Mouse (Mus musculus) forebrain, postnatal 0 days (tissue): ENCODE measurements at regions not wholly inside any gene's neighbourhood (a gene's known extent, or its start where the extent isn't known, plus 50 kb on each side); places are given as distances from the start of the nearest gene placed in this dataset.
A peak's percentile ranks its signal among the peaks of the same experiment; 100 is the strongest.

Experiments
- ATAC-seq: fragments of 200-750 bp; cut with Nextera tagmentation; 2 replicates; pipeline ENCODE4 v1.8.0; 2017; ENCODE audit warnings: mild to moderate bottlenecking, moderate library complexity
- DNase-seq: peaks from one replicate; pipeline ENCODE4 v3.0.0-alpha.2; 2015
- H3K27ac ChIP-seq: fragments of 300-500 bp; sonication (generic); 2 replicates; pipeline ENCODE4 v1.5.1; 2014; ENCODE audit warnings: low read depth, mild to moderate bottlenecking, antibody characterized with exemption, low read length, moderate library complexity, mixed read lengths
- H3K27me3 ChIP-seq: fragments of 300-500 bp; sonication (generic); 2 replicates; pipeline ENCODE4 v1.6.1; 2014; ENCODE audit warnings: mild to moderate bottlenecking, low read length, mixed read lengths; ENCODE audit not compliant: insufficient read depth
- H3K36me3 ChIP-seq: fragments of 300-500 bp; sonication (generic); 2 replicates; pipeline ENCODE4 v1.6.1; 2014; ENCODE audit warnings: mild to moderate bottlenecking, moderate library complexity; ENCODE audit not compliant: insufficient read depth
- H3K4me1 ChIP-seq: fragments of 300-500 bp; sonication (generic); 2 replicates; pipeline ENCODE4 v1.6.1; 2014; ENCODE audit warnings: antibody characterized with exemption; ENCODE audit not compliant: insufficient read depth
- H3K4me2 ChIP-seq: fragments of 300-500 bp; sonication (generic); 2 replicates; pipeline ENCODE4 v1.6.1; 2014; ENCODE audit warnings: low read depth, mild to moderate bottlenecking, moderate library complexity
- H3K4me3 ChIP-seq: fragments of 300-500 bp; sonication (generic); 2 replicates; pipeline ENCODE4 v1.5.1; 2014; ENCODE audit warnings: low read depth, low read length, mixed read lengths
- H3K9ac ChIP-seq: fragments of 300-500 bp; sonication (generic); 2 replicates; pipeline ENCODE4 v1.6.1; 2014; ENCODE audit warnings: mild to moderate bottlenecking
- H3K9me3 ChIP-seq: fragments of 300-500 bp; sonication (generic); 2 replicates; pipeline ENCODE4 v1.6.1; 2016; ENCODE audit warnings: low read length
- CTCF ChIP-seq: sonication (generic); IDR thresholded peaks from 2 replicates; pipeline ENCODE4 v1.5.1; 2016; ENCODE audit warnings: antibody characterized with exemption, control low read depth, low read depth
- WGBS: fragments of 180-500 bp; shearing (Covaris S2); extraction: QIAGEN DNeasy Blood & Tissue Kit; methylation state at CpG from one replicate; pipeline ENCODE4 v1.1.7; 2014; 5-methylcytosine and 5-hydroxymethylcytosine counted together

DNA sequence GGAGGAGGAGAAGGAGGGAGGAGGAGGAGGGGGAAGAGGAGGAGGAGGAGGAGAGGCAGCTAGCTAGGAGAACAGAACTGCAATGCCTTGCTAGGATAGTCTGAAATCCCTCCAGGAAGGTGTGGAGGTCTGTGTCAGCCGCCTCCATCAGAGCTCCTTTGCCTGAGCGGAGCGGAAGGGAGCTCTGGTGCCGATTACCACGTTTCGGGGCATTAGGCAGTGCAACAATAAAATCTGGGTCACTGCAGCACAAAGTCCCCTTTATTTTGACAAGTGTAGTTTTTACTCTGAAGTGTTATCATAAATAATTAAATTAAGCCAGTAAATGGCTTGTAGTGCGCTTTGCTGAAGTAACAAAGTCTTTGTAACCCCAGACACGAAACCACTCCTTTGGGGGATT, 104.0 kb downstream of the Ephb3 start:
- WGBS = 63% methylated on average over 8 of the region's 8 CpGs
- H3K27me3 ChIP-seq = no peaks in the 10 kb centered on the region; the same call in 1 of the 2 replicates
- H3K36me3 ChIP-seq = no peaks in the 10 kb centered on the region
- no peaks in the 10 kb centered on the region for H3K9me3 ChIP-seq
- no peak overlapping the region for H3K4me2 ChIP-seq
- no peak overlapping the region for H3K4me3 ChIP-seq
- 0 out of 2 replicates have a peak, but pooled peaks cover 4% of the 10 kb centered on the region for H3K4me1 ChIP-seq
- H3K9ac ChIP-seq = no peak overlapping the region
- TF ChIP-seq CTCF = no peak
- no peak for ATAC-seq
- no peak for DNase-seq
- no peak overlapping the region for H3K27ac ChIP-seq

GRCm38 (mm10) chr16:21310636-21311615, 106.4 kb downstream of the Ephb3 start:
- DNase-seq (peak; percentile 84), ATAC-seq (peak; percentile 92)
- Histone ChIP-seq H3K4me1 (0 out of 2 replicates have a peak, but pooled peaks cover 4% of the 10 kb centered on the region), H3K27ac (peak overlapping the region; percentile 81), H3K9ac (peak overlapping the region; percentile 84), H3K9me3 (no peaks in the 10 kb centered on the region), H3K4me3 (peak overlapping the region; percentile 42), H3K36me3 (no peaks in the 10 kb centered on the region), H3K27me3 (no peaks in the 10 kb centered on the region; the same call in 1 of the 2 replicates), H3K4me2 (peak overlapping the region; percentile 87)
- WGBS = 5% methylated on average over 35 of the region's 35 CpGs
- TF ChIP-seq CTCF = no peak

DNA sequence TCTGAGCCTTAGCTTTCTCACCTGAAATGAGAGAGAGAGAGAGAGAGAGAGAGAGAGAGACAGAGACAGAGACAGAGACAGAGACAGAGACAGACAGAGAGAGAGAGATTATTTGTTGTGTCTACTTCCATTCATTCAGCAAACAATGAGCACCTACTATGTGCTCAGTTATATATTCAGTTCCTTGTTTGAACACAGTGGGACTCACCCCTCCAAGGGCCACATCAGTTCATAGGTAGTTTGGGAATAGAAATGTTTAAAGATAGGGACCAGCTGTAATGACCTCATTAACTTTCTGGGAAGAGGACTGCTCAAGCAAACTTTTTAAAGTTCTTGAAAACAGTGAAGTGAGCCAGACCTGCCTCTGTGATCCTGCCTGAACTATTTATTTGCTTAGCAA, 107.2 kb downstream of the Ephb3 start:
- Histone ChIP-seq H3K9me3 (no peaks in the 10 kb centered on the region), H3K4me3 (no peak overlapping the region), H3K9ac (no peak overlapping the region), H3K27ac (no peak overlapping the region), H3K4me1 (0 out of 2 replicates have a peak, but pooled peaks cover 4% of the 10 kb centered on the region), H3K27me3 (no peaks in the 10 kb centered on the region; the same call in 1 of the 2 replicates), H3K4me2 (peak overlapping the region; percentile 87; the same call in 1 of the 2 replicates), H3K36me3 (no peaks in the 10 kb centered on the region)
- no peak for TF ChIP-seq CTCF
- no peak for ATAC-seq
- no peak for DNase-seq

- H3K27me3 ChIP-seq = no peaks in the 10 kb centered on the region
- no peak overlapping the region for H3K9ac ChIP-seq
- DNase-seq (no peak), ATAC-seq (no peak)
- H3K4me2 ChIP-seq = no peak overlapping the region
- WGBS = 36% methylated on average over 6 of the region's 6 CpGs
- TF ChIP-seq CTCF = no peak
- no peaks in the 10 kb centered on the region for H3K9me3 ChIP-seq
- 0 out of 2 replicates have a peak, but pooled peaks cover 4% of the 10 kb centered on the region for H3K4me1 ChIP-seq
- H3K4me3 ChIP-seq = no peak overlapping the region
- no peak overlapping the region for H3K27ac ChIP-seq
- no peaks in the 10 kb centered on the region for H3K36me3 ChIP-seq
Measured at GRCm38 (mm10) chr16:21315751-21316151, 107.2 kb upstream of the Vps8 start.

GRCm38 (mm10) chr16:21318009-21318639, 104.8 kb upstream of the Vps8 start:
- Histone ChIP-seq H3K27ac (no peak overlapping the region), H3K4me1 (no peaks in the 10 kb centered on the region), H3K9ac (no peak overlapping the region), H3K36me3 (no peaks in the 10 kb centered on the region), H3K4me3 (no peak overlapping the region), H3K9me3 (no peaks in the 10 kb centered on the region), H3K27me3 (no peaks in the 10 kb centered on the region), H3K4me2 (no peak overlapping the region)
- WGBS = 81% methylated on average over 7 of the region's 7 CpGs
- ATAC-seq (no peak), DNase-seq (no peak)
- no peak for TF ChIP-seq CTCF

DNA sequence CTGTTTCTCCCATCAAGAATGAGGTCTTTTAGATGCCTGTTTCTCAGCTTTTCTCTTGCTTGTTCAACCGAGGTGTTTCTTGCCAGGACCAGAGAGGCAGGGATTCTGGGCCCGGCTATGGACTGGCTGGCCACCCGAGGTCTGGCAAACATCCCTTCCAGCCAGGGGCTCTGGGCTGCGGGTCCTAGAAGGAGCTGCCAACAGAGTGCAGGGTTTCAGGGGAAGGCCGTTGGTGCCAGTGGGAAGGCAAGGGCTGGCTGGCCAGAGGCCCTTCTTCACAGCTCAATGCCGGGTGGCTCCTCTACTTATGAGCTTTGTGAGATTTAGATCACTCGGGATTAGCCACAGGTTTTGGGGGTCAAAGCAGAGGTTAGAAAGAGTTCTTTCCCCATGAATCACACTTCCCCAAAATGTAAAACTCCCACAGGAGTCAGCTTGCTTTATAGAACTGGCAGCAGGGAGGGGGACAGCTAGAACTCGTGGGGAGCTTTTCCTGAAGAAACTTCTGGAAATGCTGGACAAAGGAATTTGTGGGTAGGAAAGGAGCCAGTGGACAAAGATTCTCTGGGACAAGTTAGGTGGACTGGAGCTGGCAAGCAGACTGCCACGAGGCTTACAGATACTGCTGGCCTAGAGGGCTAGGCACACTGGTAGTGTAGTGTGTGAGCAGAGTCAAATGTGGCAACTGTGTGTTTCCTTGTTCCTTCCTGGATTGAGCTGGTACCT, 104.1 kb upstream of the Vps8 start:
- TF ChIP-seq CTCF = no peak

More for the DNA sequence above, 104.1 kb upstream of the Vps8 start:
- Histone ChIP-seq H3K36me3 (no peaks in the 10 kb centered on the region), H3K4me2 (no peak overlapping the region), H3K9me3 (no peaks in the 10 kb centered on the region), H3K4me3 (no peak overlapping the region), H3K27me3 (no peaks in the 10 kb centered on the region), H3K9ac (no peak overlapping the region), H3K27ac (no peak overlapping the region), H3K4me1 (no peaks in the 10 kb centered on the region)
- DNase-seq (peak; percentile 42), ATAC-seq (peak; percentile 72)
- whole genome bisulfite sequencing = 49% methylated on average over 9 of the region's 9 CpGs
